Mouse (Mus musculus) lung, adult 2 months (tissue): ENCODE measurements around the gene Fam168a. TPM values are rescaled to one million over a fixed set of nuclear protein-coding genes. Genes with fewer than 3 reads are reported as not detected.
A peak's percentile ranks its signal among the peaks of the same experiment; 100 is the strongest.

Experiments used
- DNase-seq: peaks from one replicate; pipeline ENCODE4 v3.0.0; 2022
- H3K4me1 ChIP-seq: fragments of 200-500 bp; 2 replicates; pipeline ENCODE4 v1.6.1; 2011; ENCODE audit warnings: low read length; ENCODE audit not compliant: control insufficient read depth, insufficient read depth
- H3K4me3 ChIP-seq: fragments of 200-500 bp; replicated peaks from 2 replicates; pipeline ENCODE3; 2011; ENCODE audit warnings: low read depth, mild to moderate bottlenecking, control low read depth, low read length; ENCODE audit errors: extremely low read depth
- CTCF ChIP-seq: fragments of 200-500 bp; IDR thresholded peaks from 2 replicates; pipeline ENCODE4 v1.5.1; 2011; ENCODE audit warnings: mild to moderate bottlenecking, low read length, control low read depth; ENCODE audit not compliant: insufficient read depth
- POLR2A ChIP-seq: fragments of 200-500 bp; IDR thresholded peaks from 2 replicates; pipeline ENCODE4 v1.6.1; 2011; ENCODE audit warnings: low read depth, mild to moderate bottlenecking, control low read depth, low read length, borderline replicate concordance; ENCODE audit errors: extremely low read depth
- WGBS: fragments of 180-500 bp; shearing (Covaris S2); methylation state at CpG from one replicate; pipeline ENCODE4 v1.1.7; 2018; 5-methylcytosine and 5-hydroxymethylcytosine counted together
- polyA plus RNA-seq: library from polyadenylated mRNA; depleted of rRNA; stranded (reverse); fragments of >200 nt; gene quantifications from 2 replicates; pipeline ENCODE4 v1.2.3, GENCODE M21; 2012

Gene Fam168a
- polyA plus RNA-seq, 1 experiment = 84.8 TPM

GRCm38 (mm10) chr7:100847131-100847530, 140.7 kb downstream of the Fam168a start:
- 88% methylated on average over 6 of the region's 6 CpGs for WGBS
- DNase-seq = no peak
- TF ChIP-seq POLR2A (no peak), CTCF (no peak)
- Histone ChIP-seq H3K4me1 (peaks cover 3% of the 10 kb centered on the region; the same call in 1 of the 2 replicates), H3K4me3 (no peak overlapping the region)

- peaks cover 3% of the 10 kb centered on the region; the same call in 1 of the 2 replicates for H3K4me1 ChIP-seq
- no peak overlapping the region for H3K4me3 ChIP-seq
- 43% methylated on average over 6 of the region's 6 CpGs for WGBS
- TF ChIP-seq CTCF (peak; percentile 90), POLR2A (no peak)
- peak; percentile 70 for DNase-seq
Measured at GRCm38 (mm10) chr7:100848744-100849143, 142.3 kb downstream of the Fam168a start.

DNA sequence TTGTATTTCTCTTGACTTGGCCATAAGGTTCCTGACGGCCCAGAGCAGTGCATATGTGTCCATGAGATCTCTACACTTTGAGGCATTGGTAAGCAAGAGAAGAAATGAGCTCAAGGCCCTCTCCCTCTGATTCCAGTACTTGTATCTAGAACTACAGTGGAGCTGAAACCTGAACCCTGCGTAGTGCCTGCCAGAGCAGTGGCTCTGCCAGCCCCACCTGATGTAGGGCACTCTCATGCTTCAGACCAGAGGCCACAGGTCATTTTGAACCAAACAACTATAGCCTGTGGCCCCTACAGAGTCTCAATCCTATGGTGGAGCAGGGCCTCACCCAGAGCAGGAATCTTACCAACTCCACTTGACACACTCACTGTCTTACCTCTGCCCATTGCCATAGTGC, 143.1 kb downstream of the Fam168a start:
- Histone ChIP-seq H3K4me3 (no peak overlapping the region), H3K4me1 (peaks cover 3% of the 10 kb centered on the region; the same call in 1 of the 2 replicates)
- 98% methylated on average over 2 of the region's 2 CpGs for WGBS
- TF ChIP-seq CTCF = no peak
- TF ChIP-seq POLR2A = no peak
- DNase-seq = no peak

- Histone ChIP-seq H3K4me1 (no peaks in the 10 kb centered on the region), H3K4me3 (no peak overlapping the region)
- DNase-seq = no peak
- TF ChIP-seq CTCF = no peak
- no peak for TF ChIP-seq POLR2A
- WGBS = 62% methylated on average over 9 of the region's 9 CpGs
Measured at GRCm38 (mm10) chr7:100851481-100852356, 145.3 kb downstream of the Fam168a start.

DNA sequence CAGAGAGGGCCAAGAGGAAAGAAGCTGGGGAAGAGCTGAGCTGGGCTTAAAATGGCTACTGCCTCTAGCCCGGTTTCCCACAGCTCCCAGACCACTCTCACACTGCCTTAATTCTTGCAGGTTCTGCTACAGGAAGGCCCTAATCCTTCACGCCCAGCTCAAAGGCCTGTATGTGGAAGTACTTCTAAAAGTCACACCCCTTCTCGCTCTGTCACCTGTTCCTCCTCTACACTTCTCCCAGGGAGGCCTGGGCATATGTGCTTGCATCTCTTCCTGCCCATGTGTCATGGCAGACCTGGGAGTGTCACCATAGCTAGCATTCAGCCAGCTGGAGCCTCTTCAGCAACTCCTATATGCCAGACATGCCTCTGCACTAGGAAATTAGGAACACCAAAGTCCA, 147.0 kb downstream of the Fam168a start:
- TF ChIP-seq POLR2A = no peak
- TF ChIP-seq CTCF = no peak
- Histone ChIP-seq H3K4me3 (no peak overlapping the region), H3K4me1 (no peaks in the 10 kb centered on the region)
- DNase-seq = no peak
- WGBS = 63% methylated on average over 3 of the region's 3 CpGs

GRCm38 (mm10) chr7:100854137-100854814, 147.8 kb downstream of the Fam168a start:
- H3K4me1 ChIP-seq = no peaks in the 10 kb centered on the region
- TF ChIP-seq POLR2A = no peak
- TF ChIP-seq CTCF = no peak
- WGBS = 67% methylated on average over 6 of the region's 6 CpGs
- no peak for DNase-seq
- no peak overlapping the region for H3K4me3 ChIP-seq

DNA sequence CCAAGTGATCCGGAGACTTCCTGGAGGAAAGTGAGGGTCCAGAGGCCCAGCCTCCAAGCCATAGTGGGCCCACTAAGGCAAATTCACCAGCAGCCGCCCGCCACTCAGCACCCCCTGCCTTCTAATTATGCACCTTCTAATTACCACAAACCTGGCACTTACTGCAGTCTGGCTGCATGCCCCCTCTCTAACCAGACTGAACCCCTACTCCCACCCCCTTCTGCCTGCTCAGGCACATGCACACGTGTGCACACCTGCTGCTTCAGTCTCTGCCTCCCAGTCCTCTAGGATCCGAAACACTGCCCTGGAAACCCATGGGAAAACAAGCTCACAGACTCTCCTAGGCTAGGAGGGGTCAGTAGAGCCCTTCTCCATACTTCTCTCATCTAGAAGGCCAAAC, 148.4 kb downstream of the Fam168a start:
- DNase-seq = no peak
- Histone ChIP-seq H3K4me3 (no peak overlapping the region), H3K4me1 (no peaks in the 10 kb centered on the region)
- TF ChIP-seq POLR2A = no peak
- TF ChIP-seq CTCF = no peak
- WGBS = 82% methylated on average over 5 of the region's 5 CpGs

DNA sequence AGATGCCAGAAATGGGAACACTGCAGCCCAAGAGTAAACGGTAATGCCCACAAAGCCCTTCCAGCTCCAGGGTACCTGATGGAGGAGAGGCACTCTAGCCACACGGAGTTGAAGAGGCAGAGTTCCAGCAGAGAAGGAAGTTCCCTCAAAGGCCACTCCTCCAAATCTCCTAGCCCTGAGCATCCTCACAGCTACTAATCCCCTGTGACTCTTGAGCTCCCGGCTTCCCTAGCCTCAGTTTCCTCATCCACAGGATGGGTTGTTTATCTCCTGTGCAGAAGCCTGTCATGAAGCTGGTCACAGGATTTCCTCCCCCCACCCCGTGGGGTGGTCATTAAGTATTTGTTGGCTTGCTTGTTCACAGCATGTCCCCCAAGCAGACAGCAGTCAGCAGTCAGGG, 148.9 kb downstream of the Fam168a start:
- Histone ChIP-seq H3K4me3 (no peak overlapping the region), H3K4me1 (no peaks in the 10 kb centered on the region)
- no peak for DNase-seq
- WGBS = 30% methylated on average over 4 of the region's 4 CpGs
- TF ChIP-seq CTCF (no peak), POLR2A (no peak)

DNA sequence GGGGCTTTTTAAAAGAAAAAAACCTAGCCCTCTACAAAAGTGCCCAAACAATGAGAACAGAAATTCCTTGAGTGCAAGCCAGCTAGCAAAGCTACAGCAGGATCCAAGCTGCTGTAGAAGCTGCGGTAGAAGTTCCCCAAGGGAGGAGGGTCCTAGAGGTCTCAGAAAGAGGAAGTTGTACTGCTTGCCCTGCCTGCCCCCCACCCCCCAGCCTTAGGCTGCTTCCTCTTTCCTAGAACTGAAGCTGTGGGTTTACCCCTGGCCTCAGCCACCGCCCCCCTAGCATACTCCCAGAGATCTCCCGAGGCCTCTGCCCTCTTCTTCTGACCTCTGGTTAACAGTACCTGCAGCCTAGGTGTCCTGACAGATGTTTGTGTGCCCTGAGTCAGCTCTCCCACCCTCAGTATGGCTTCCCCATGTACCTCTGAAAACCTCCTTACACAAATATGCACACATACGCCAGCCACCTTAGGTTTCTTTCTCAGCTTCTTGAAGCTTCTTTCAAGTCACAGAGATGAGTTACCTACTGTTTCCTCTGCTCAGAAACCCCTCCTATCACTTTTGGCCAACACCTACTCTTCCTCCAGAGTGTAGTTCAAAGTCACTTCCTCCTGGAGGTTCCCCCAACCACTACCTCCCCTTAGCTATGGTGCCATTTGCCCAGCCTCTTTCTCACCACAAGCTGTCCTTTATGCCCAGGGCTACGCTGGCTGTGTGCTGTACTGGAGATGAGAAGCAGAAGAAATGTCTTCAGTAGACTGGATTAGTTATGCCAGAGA, 149.5 kb downstream of the Fam168a start:
- TF ChIP-seq CTCF = no peak
- 0 out of 2 replicates have a peak, but pooled peaks have one; percentile 7 for TF ChIP-seq POLR2A
- no peak overlapping the region for H3K4me3 ChIP-seq
- H3K4me1 ChIP-seq = no peaks in the 10 kb centered on the region
- WGBS = 43% methylated on average over 5 of the region's 5 CpGs
- no peak for DNase-seq
